Mouse (Mus musculus) lung, postnatal 0 days (tissue): ENCODE data around the gene Nf2.

Experiments
- CTCF ChIP-seq: IDR thresholded peaks from 2 replicates; pipeline ENCODE4 v1.5.1; 2016; ENCODE audit warnings: antibody characterized with exemption, mild to moderate bottlenecking
- EP300 ChIP-seq: IDR thresholded peaks from 2 replicates; pipeline ENCODE4 v1.6.1; 2016; ENCODE audit warnings: antibody characterized with exemption, mild to moderate bottlenecking, control low read depth

GRCm38 (mm10) chr11:4738719-4739118, 110.6 kb downstream of the Nf2 start:
- TF ChIP-seq CTCF (no peak), EP300 (no peak)
